Mouse (Mus musculus) bone marrow, adult 2 months (tissue): ENCODE data around the gene Mbd3.

ENCODE experiments used
- CTCF ChIP-seq: fragments of 200-500 bp; IDR thresholded peaks from 2 replicates; pipeline ENCODE4 v1.5.1; 2011; ENCODE audit warnings: low read length, control low read depth; ENCODE audit not compliant: control insufficient read depth, insufficient read depth
- POLR2A ChIP-seq: fragments of 200-500 bp; IDR thresholded peaks from 2 replicates; pipeline ENCODE4 v1.6.1; 2011; ENCODE audit warnings: low read depth, mild to moderate bottlenecking, control low read depth, low read length, borderline replicate concordance; ENCODE audit not compliant: control insufficient read depth

DNA sequence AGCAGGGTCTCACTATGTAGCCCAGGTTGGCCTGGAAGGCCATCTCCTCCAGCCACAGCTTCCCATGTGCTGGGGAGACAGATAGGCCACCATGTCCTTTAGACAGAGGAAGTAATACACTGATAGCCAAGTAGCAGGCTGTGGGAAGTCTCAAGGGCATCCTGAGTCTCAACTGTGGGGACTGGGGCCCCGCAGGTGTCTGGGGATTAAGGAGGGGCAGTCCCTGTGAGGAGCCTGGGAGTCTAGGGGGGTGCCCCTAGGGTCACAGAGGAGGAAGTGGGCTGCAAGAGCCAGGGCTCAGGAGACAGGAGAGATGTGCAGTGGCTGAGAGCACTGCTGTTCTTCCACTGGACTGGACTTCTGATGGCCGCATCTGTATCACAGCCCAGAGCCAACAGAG is 43.6 kb upstream of the Mbd3 start:
- TF ChIP-seq POLR2A = no peak
- TF ChIP-seq CTCF = no peak
